Mouse (Mus musculus): ENCODE measurements around the gene Tpst2.

Gene Tpst2

GRCm38 (mm10) chr5:112276267-112276873, at the start of gene Tpst2:
Tpst2 (plus strand) TSS chr5:112276691.
- DNase-seq (ENCODE audit: low spot score in 2 of 2) = peak; percentile 99 to 100

GRCm38 (mm10) chr5:112227354-112227753, 49.1 kb upstream of the Tpst2 start:
- no peak for DNase-seq (ENCODE audit: low spot score in 2 of 2)

- no peak for DNase-seq (ENCODE audit: low spot score in 2 of 2)
These were observed 48.6 kb upstream of the Tpst2 start for GRCm38 (mm10) chr5:112227898-112228239.

- no peak for DNase-seq (ENCODE audit: low spot score in 2 of 2)
These were observed 48.0 kb upstream of the Tpst2 start for GRCm38 (mm10) chr5:112228240-112229076.

- no peak for DNase-seq (ENCODE audit: low spot score in 2 of 2)
These were observed 40.7 kb upstream of the Tpst2 start for GRCm38 (mm10) chr5:112235806-112236205.

- DNase-seq (ENCODE audit: low spot score in 2 of 2) = no peak
These were observed 39.9 kb upstream of the Tpst2 start for GRCm38 (mm10) chr5:112236631-112237030.

GRCm38 (mm10) chr5:112237439-112237838, 39.1 kb upstream of the Tpst2 start:
- no peak for DNase-seq (ENCODE audit: low spot score in 2 of 2)

- DNase-seq (ENCODE audit: low spot score in 2 of 2) = no peak
These were observed 38.5 kb upstream of the Tpst2 start for GRCm38 (mm10) chr5:112237866-112238570.

GRCm38 (mm10) chr5:112238781-112239482, 37.6 kb upstream of the Tpst2 start:
- no peak for DNase-seq (ENCODE audit: low spot score in 2 of 2)

- DNase-seq (ENCODE audit: low spot score in 2 of 2) = peak; percentile 71 to 75
These were observed 35.7 kb upstream of the Tpst2 start for GRCm38 (mm10) chr5:112240761-112241160.

GRCm38 (mm10) chr5:112241849-112242248, 34.6 kb upstream of the Tpst2 start:
- DNase-seq (ENCODE audit: low spot score in 2 of 2) = no peak

- DNase-seq (ENCODE audit: low spot score in 2 of 2) = peak; percentile 76
These were observed 34.1 kb upstream of the Tpst2 start for GRCm38 (mm10) chr5:112242361-112242778.

- no peak for DNase-seq (ENCODE audit: low spot score in 2 of 2)
These were observed 33.5 kb upstream of the Tpst2 start for GRCm38 (mm10) chr5:112243041-112243440.

GRCm38 (mm10) chr5:112243539-112244274, 32.8 kb upstream of the Tpst2 start:
- no peak for DNase-seq (ENCODE audit: low spot score in 2 of 2)

- DNase-seq (ENCODE audit: low spot score in 2 of 2) = no peak
These were observed 32.3 kb upstream of the Tpst2 start for GRCm38 (mm10) chr5:112244275-112244562.

GRCm38 (mm10) chr5:112244890-112245615, 31.4 kb upstream of the Tpst2 start:
- DNase-seq (ENCODE audit: low spot score in 2 of 2) = no peak

- DNase-seq (ENCODE audit: low spot score in 2 of 2) = no peak
These were observed 29.1 kb upstream of the Tpst2 start for GRCm38 (mm10) chr5:112247399-112247798.

GRCm38 (mm10) chr5:112249106-112249505, 27.4 kb upstream of the Tpst2 start:
- no peak for DNase-seq (ENCODE audit: low spot score in 2 of 2)

GRCm38 (mm10) chr5:112252400-112252799, 24.1 kb upstream of the Tpst2 start, which contains the start of gene Cryba4:
Cryba4 (minus strand) TSS chr5:112252518.
- no peak for DNase-seq (ENCODE audit: low spot score in 2 of 2)

- peak; percentile 43 to 45 for DNase-seq (ENCODE audit: low spot score in 2 of 2)
These were observed 23.3 kb upstream of the Tpst2 start for GRCm38 (mm10) chr5:112253169-112253568.
